Mouse (Mus musculus): ENCODE results near the gene Ccdc28b. TPM values are rescaled to one million over a fixed set of nuclear protein-coding genes. Genes with fewer than 3 reads are reported as not detected.

Gene Ccdc28b
- polyA plus RNA-seq, 1 experiment from 2014 or later, result 47.3 TPM

- no peaks in the 10 kb centered on the region for H3K9me3 ChIP-seq (replicated peaks)
- H3K27me3 ChIP-seq, result no peaks in the 10 kb centered on the region
- no peak for ATAC-seq (replicated peaks; ENCODE audit: insufficient number of reproducible peaks, insufficient read depth, low FRiP score, low read depth)
- H3K4me3 ChIP-seq, result peak within 1 kb of the TSS; percentile 12
- H3K27ac ChIP-seq, result peak within 1 kb of the TSS; percentile 69
- no peaks in the 10 kb centered on the region for H3K36me3 ChIP-seq
- peak within 1 kb of the TSS; percentile 34 for H3K4me2 ChIP-seq
- 61% methylated on average over 5 of the region's 5 CpGs for WGBS
- H3K9ac ChIP-seq, result no peak within 1 kb of the TSS
- peaks cover 10% of the 10 kb centered on the region for H3K4me1 ChIP-seq (replicated peaks)
Measured at GRCm38 (mm10) chr4:129578466-129578865, 45.3 kb downstream of the Ccdc28b start, which contains the start of gene Fam167b. Gene Fam167b (minus strand): TSS chr4:129578549.

GRCm38 (mm10) chr4:129577688-129578087 is 46.1 kb downstream of the Ccdc28b start:
- H3K27me3 ChIP-seq, result no peaks in the 10 kb centered on the region
- H3K36me3 ChIP-seq, result no peaks in the 10 kb centered on the region
- H3K9ac ChIP-seq, result no peak overlapping the region
- H3K4me3 ChIP-seq, result no peak overlapping the region
- 70% methylated on average over 7 of the region's 7 CpGs for WGBS
- H3K4me1 ChIP-seq (replicated peaks), result peaks cover 13% of the 10 kb centered on the region
- peak overlapping the region; percentile 69 for H3K27ac ChIP-seq
- H3K4me2 ChIP-seq, result 0 out of 2 replicates have a peak overlapping the region, but pooled peaks have one; percentile 34
- no peak for ATAC-seq (replicated peaks; ENCODE audit: insufficient number of reproducible peaks, insufficient read depth, low FRiP score, low read depth)
- no peaks in the 10 kb centered on the region for H3K9me3 ChIP-seq (replicated peaks)

- H3K27ac ChIP-seq, result 0 out of 2 replicates have a peak overlapping the region, but pooled peaks have one; percentile 13
- WGBS, result 30% methylated on average over 21 of the region's 21 CpGs
- peak overlapping the region; percentile 8; the same call in 1 of the 2 replicates for H3K4me3 ChIP-seq
- H3K36me3 ChIP-seq, result no peaks in the 10 kb centered on the region
- H3K9ac ChIP-seq, result no peak overlapping the region
- no peaks in the 10 kb centered on the region for H3K27me3 ChIP-seq
- H3K4me2 ChIP-seq, result peak overlapping the region; percentile 34
- peaks cover 14% of the 10 kb centered on the region for H3K4me1 ChIP-seq (replicated peaks)
- no peak for ATAC-seq (replicated peaks; ENCODE audit: insufficient number of reproducible peaks, insufficient read depth, low FRiP score, low read depth)
- no peaks in the 10 kb centered on the region for H3K9me3 ChIP-seq (replicated peaks)
Measured at GRCm38 (mm10) chr4:129576863-129577491, 46.8 kb downstream of the Ccdc28b start.

GRCm38 (mm10) chr4:129575171-129575844 is 48.4 kb downstream of the Ccdc28b start:
- Histone ChIP-seq H3K4me2 (peak overlapping the region; percentile 37; the same call in 1 of the 2 replicates), H3K4me3 (no peak overlapping the region), H3K27ac (peak overlapping the region; percentile 67), H3K4me1 (replicated peaks) (peaks cover 12% of the 10 kb centered on the region), H3K27me3 (no peaks in the 10 kb centered on the region), H3K36me3 (no peaks in the 10 kb centered on the region), H3K9me3 (replicated peaks) (no peaks in the 10 kb centered on the region), H3K9ac (no peak overlapping the region)
- 0 out of 2 replicates have a peak, but pooled peaks have one; percentile 25 for ATAC-seq (replicated peaks; ENCODE audit: insufficient number of reproducible peaks, insufficient read depth, low FRiP score, low read depth)
- 30% methylated on average over 7 of the region's 8 CpGs for WGBS

- Histone ChIP-seq H3K36me3 (no peaks in the 10 kb centered on the region), H3K27me3 (no peaks in the 10 kb centered on the region), H3K4me3 (no peak within 1 kb of the TSS), H3K4me2 (no peak within 1 kb of the TSS; the same call in 1 of the 2 replicates), H3K9me3 (replicated peaks) (no peaks in the 10 kb centered on the region), H3K27ac (peak within 1 kb of the TSS; percentile 5; the same call in 1 of the 2 replicates), H3K4me1 (replicated peaks) (peaks cover 11% of the 10 kb centered on the region; the same call in 1 of the 2 replicates), H3K9ac (no peak within 1 kb of the TSS)
- whole genome bisulfite sequencing, result 86% methylated on average over 8 of the region's 8 CpGs
- ATAC-seq (replicated peaks; ENCODE audit: insufficient number of reproducible peaks, insufficient read depth, low FRiP score, low read depth), result no peak
Measured at GRCm38 (mm10) chr4:129573430-129573829, 50.3 kb downstream of the Ccdc28b start, which contains the start of gene Lck. Gene Lck (minus strand): TSS chr4:129573641.

- H3K36me3 ChIP-seq, result no peaks in the 10 kb centered on the region
- H3K27ac ChIP-seq, result peak overlapping the region; percentile 5; the same call in 1 of the 2 replicates
- H3K9me3 ChIP-seq (replicated peaks), result no peaks in the 10 kb centered on the region
- H3K27me3 ChIP-seq, result no peaks in the 10 kb centered on the region
- H3K9ac ChIP-seq, result no peak overlapping the region
- no peak for ATAC-seq (replicated peaks; ENCODE audit: insufficient number of reproducible peaks, insufficient read depth, low FRiP score, low read depth)
- H3K4me3 ChIP-seq, result no peak overlapping the region
- H3K4me1 ChIP-seq (replicated peaks), result peaks cover 11% of the 10 kb centered on the region; the same call in 1 of the 2 replicates
- 93% methylated on average over 4 of the region's 4 CpGs for WGBS
- H3K4me2 ChIP-seq, result no peak overlapping the region; the same call in 1 of the 2 replicates
Measured at GRCm38 (mm10) chr4:129573093-129573370, 50.7 kb downstream of the Ccdc28b start.

- Histone ChIP-seq H3K27me3 (no peaks in the 10 kb centered on the region), H3K27ac (peak overlapping the region; percentile 5; the same call in 1 of the 2 replicates), H3K9me3 (replicated peaks) (no peaks in the 10 kb centered on the region), H3K36me3 (no peaks in the 10 kb centered on the region), H3K4me3 (no peak overlapping the region), H3K4me1 (replicated peaks) (peaks cover 11% of the 10 kb centered on the region; the same call in 1 of the 2 replicates), H3K4me2 (no peak overlapping the region; the same call in 1 of the 2 replicates), H3K9ac (no peak overlapping the region)
- 61% methylated on average over 13 of the region's 13 CpGs for WGBS
- ATAC-seq (replicated peaks; ENCODE audit: insufficient number of reproducible peaks, insufficient read depth, low FRiP score, low read depth), result no peak
Measured at GRCm38 (mm10) chr4:129572236-129573092, 51.3 kb downstream of the Ccdc28b start.

- Histone ChIP-seq H3K4me2 (no peak overlapping the region), H3K27ac (no peak overlapping the region), H3K9ac (no peak overlapping the region), H3K27me3 (no peaks in the 10 kb centered on the region), H3K9me3 (replicated peaks) (no peaks in the 10 kb centered on the region), H3K4me3 (no peak overlapping the region), H3K36me3 (no peaks in the 10 kb centered on the region), H3K4me1 (replicated peaks) (peaks cover 9% of the 10 kb centered on the region; the same call in 1 of the 2 replicates)
- no peak for ATAC-seq (replicated peaks; ENCODE audit: insufficient number of reproducible peaks, insufficient read depth, low FRiP score, low read depth)
- WGBS, result 73% methylated on average over 8 of the region's 8 CpGs
Measured at GRCm38 (mm10) chr4:129571551-129572084, 52.1 kb downstream of the Ccdc28b start.

GRCm38 (mm10) chr4:129570028-129570427 is 53.7 kb downstream of the Ccdc28b start:
- H3K9me3 ChIP-seq (replicated peaks), result no peaks in the 10 kb centered on the region
- peaks cover 5% of the 10 kb centered on the region; the same call in 1 of the 2 replicates for H3K4me1 ChIP-seq (replicated peaks)
- no peak overlapping the region for H3K4me3 ChIP-seq
- H3K27ac ChIP-seq, result no peak overlapping the region
- H3K36me3 ChIP-seq, result no peaks in the 10 kb centered on the region
- H3K27me3 ChIP-seq, result no peaks in the 10 kb centered on the region
- WGBS, result 78% methylated on average over 6 of the region's 6 CpGs
- ATAC-seq (replicated peaks; ENCODE audit: insufficient number of reproducible peaks, insufficient read depth, low FRiP score, low read depth), result no peak
- no peak overlapping the region for H3K4me2 ChIP-seq
- H3K9ac ChIP-seq, result no peak overlapping the region
